Mouse (Mus musculus): Measurements from ENCODE around the gene Tmem230. TPM values are rescaled to one million over a fixed set of nuclear protein-coding genes. Genes with fewer than 3 reads are reported as not detected.
"Not testable (repeated sequence)": the region's sequence is repeated elsewhere in the genome, so short reads cannot be mapped to it uniquely, and the experiment has no call there.

Gene Tmem230
- polyA plus RNA-seq, 1 experiment, result 91.5 TPM

- no peak for DNase-seq (ENCODE audit: low read depth)
Measured at GRCm38 (mm10) chr2:132272694-132273389, 25.2 kb upstream of the Tmem230 start.

GRCm38 (mm10) chr2:132270331-132270951, 22.8 kb upstream of the Tmem230 start:
- no peak for DNase-seq (ENCODE audit: low read depth)

GRCm38 (mm10) chr2:132269217-132269616, 21.6 kb upstream of the Tmem230 start:
- DNase-seq (ENCODE audit: low read depth), result no peak

GRCm38 (mm10) chr2:132266086-132266485, 18.5 kb upstream of the Tmem230 start:
- DNase-seq (ENCODE audit: low read depth), result no peak

- DNase-seq (ENCODE audit: low read depth), result no peak
Measured at GRCm38 (mm10) chr2:132265196-132265595, 17.6 kb upstream of the Tmem230 start.

GRCm38 (mm10) chr2:132264266-132264710, 16.7 kb upstream of the Tmem230 start:
- no peak for DNase-seq (ENCODE audit: low read depth)

GRCm38 (mm10) chr2:132263421-132264265, 16.0 kb upstream of the Tmem230 start:
- no peak for DNase-seq (ENCODE audit: low read depth)

GRCm38 (mm10) chr2:132262879-132263398, 15.3 kb upstream of the Tmem230 start, which contains the start of gene Cds2:
TSS of gene Cds2 (plus strand) at chr2:132263148.
- DNase-seq (ENCODE audit: low read depth), result peak; percentile 88

GRCm38 (mm10) chr2:132262175-132262574, 14.6 kb upstream of the Tmem230 start:
- no peak for DNase-seq (ENCODE audit: low read depth)

GRCm38 (mm10) chr2:132260601-132261000, 13.0 kb upstream of the Tmem230 start:
- DNase-seq (ENCODE audit: low read depth), result no peak

GRCm38 (mm10) chr2:132257350-132258068, 9.9 kb upstream of the Tmem230 start:
- DNase-seq (ENCODE audit: low read depth), result no peak

- no peak for DNase-seq (ENCODE audit: low read depth)
Measured at GRCm38 (mm10) chr2:132253603-132254002, 6.0 kb upstream of the Tmem230 start.

- peak; percentile 74 for DNase-seq (ENCODE audit: low read depth)
Measured at GRCm38 (mm10) chr2:132252542-132253528, 5.2 kb upstream of the Tmem230 start, which contains the start of gene Pcna. TSS of gene Pcna (minus strand) at chr2:132253314.

GRCm38 (mm10) chr2:132251911-132252310, 4.3 kb upstream of the Tmem230 start:
- no peak for DNase-seq (ENCODE audit: low read depth)

- DNase-seq (ENCODE audit: low read depth), result no peak
Measured at GRCm38 (mm10) chr2:132243370-132243769, 4.2 kb downstream of the Tmem230 start.

- DNase-seq (ENCODE audit: low read depth), result not testable (repeated sequence)
Measured at GRCm38 (mm10) chr2:132240457-132240856, 7.2 kb downstream of the Tmem230 start.

- DNase-seq (ENCODE audit: low read depth), result not testable (repeated sequence)
Measured at GRCm38 (mm10) chr2:132239434-132239833, 8.2 kb downstream of the Tmem230 start.

GRCm38 (mm10) chr2:132235975-132236374, 11.6 kb downstream of the Tmem230 start:
- no peak for DNase-seq (ENCODE audit: low read depth)

- DNase-seq (ENCODE audit: low read depth), result no peak
Measured at GRCm38 (mm10) chr2:132235291-132235690, 12.3 kb downstream of the Tmem230 start.
